Mouse (Mus musculus) intestine, embryonic 14.5 days (tissue): ENCODE data around the gene Sestd1. TPM values are rescaled to one million over a fixed set of nuclear protein-coding genes. Genes with fewer than 3 reads are reported as not detected.

ENCODE experiments used
- ATAC-seq: fragments of 200-750 bp; cut with Nextera tagmentation; replicated peaks from 2 replicates; pipeline ENCODE4 v1.8.0; 2017; ENCODE audit warnings: low read depth, moderate number of reproducible peaks, moderate TSS enrichment, moderate library complexity; ENCODE audit not compliant: low FRiP score, low TSS enrichment
- DNase-seq: peaks from one replicate; pipeline ENCODE4 v3.0.0-alpha.2; 2018; ENCODE audit warnings: low spot score
- H3K27ac ChIP-seq: fragments of 300-500 bp; sonication (generic); 2 replicates; pipeline ENCODE4 v1.5.1; 2014; ENCODE audit warnings: low read depth, mild to moderate bottlenecking, control low read depth
- H3K27me3 ChIP-seq: fragments of 300-500 bp; sonication (generic); replicated peaks from 2 replicates; pipeline ENCODE4 v1.6.1; 2014; ENCODE audit warnings: low read length, control low read depth; ENCODE audit not compliant: control insufficient read depth, insufficient read depth
- H3K36me3 ChIP-seq: fragments of 300-500 bp; sonication (generic); 2 replicates; pipeline ENCODE4 v1.6.1; 2014; ENCODE audit warnings: low read length, control low read depth; ENCODE audit not compliant: control insufficient read depth, insufficient read depth
- H3K4me1 ChIP-seq: fragments of 300-500 bp; sonication (generic); replicated peaks from 2 replicates; pipeline ENCODE4 v1.6.1; 2014; ENCODE audit warnings: low read length, control low read depth, mixed read lengths; ENCODE audit not compliant: control insufficient read depth, insufficient read depth
- H3K4me2 ChIP-seq: fragments of 300-500 bp; sonication (generic); 2 replicates; pipeline ENCODE4 v1.6.1; 2014; ENCODE audit warnings: low read length
- H3K4me3 ChIP-seq: fragments of 300-500 bp; sonication (generic); 2 replicates; pipeline ENCODE4 v1.5.1; 2014; ENCODE audit warnings: low read depth, low read length, control low read depth, mixed read lengths
- H3K9ac ChIP-seq: fragments of 300-500 bp; sonication (generic); 2 replicates; pipeline ENCODE4 v1.6.1; 2014; ENCODE audit warnings: mild to moderate bottlenecking, low read length
- H3K9me3 ChIP-seq: fragments of 300-500 bp; sonication (generic); 2 replicates; pipeline ENCODE4 v1.6.1; 2016; ENCODE audit warnings: low read length, control low read depth; ENCODE audit not compliant: control insufficient read depth
- WGBS: fragments of 180-500 bp; shearing (Covaris S2); extraction: QIAGEN DNeasy Blood & Tissue Kit; methylation state at CpG from one replicate; pipeline ENCODE4 v1.1.7; 2014; 5-methylcytosine and 5-hydroxymethylcytosine counted together
- polyA plus RNA-seq: library from polyadenylated mRNA; unstranded; fragments of >200 nt; fragmentation: Nextera tagmentation; extraction: Ambion mirVana; gene quantifications from 2 replicates; pipeline ENCODE4 v1.2.1, GENCODE M21; 2014

The Sestd1 gene
- polyA plus RNA-seq = 20.3 and 21.1 TPM in 2 replicates

DNA sequence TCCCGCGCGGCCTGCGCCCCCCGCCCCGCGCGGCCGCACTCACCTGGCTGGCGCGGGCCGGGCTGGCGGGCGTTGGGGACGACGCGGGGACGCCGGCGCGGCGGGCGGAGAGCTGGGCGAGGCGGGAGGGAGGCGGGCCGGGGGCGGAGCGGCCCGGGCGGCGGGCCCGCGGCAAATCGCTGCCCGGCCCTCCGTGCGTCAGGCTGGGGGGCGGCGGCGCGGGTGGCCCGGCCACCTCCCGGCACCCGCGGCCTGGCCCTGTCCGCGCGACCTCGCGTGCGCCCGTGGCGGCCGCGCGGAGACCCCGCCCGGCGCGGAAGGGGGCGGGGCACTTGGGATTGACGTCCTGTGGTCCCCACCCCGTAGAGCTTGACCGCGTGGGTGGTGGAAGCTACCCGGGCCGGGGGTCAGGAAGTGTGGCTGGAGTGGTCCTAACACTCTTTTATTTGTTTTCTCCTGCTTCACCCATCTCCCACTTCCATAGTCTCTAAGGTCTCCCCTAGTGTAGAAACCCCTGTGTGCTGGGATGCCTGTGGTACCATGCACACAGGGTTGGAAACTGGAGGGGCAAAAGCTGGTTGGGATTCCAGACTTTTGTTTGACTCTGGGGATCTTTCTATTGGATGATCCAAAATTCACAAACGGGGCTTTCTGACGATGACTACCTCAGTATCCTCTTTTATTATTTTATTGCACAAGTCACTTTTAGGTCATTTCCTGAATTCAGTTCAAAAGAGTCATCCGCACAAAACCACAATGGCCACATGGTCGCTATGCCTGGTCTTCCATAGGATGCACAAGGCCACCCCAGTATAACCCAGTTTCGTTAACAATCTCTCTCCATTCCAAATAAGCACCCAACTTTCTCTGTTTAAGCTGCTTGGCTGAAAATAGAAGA is at the start of gene Sestd1:
Sestd1 (minus strand) TSS at position 81 of the 898 bp plus-strand sequence.
- ATAC-seq (peak; percentile 84), DNase-seq (peak; percentile 82)
- Histone ChIP-seq H3K4me2 (peak within 1 kb of the TSS; percentile 86), H3K27me3 (no peaks in the 10 kb centered on the region), H3K36me3 (no peaks in the 10 kb centered on the region; the same call in 1 of the 2 replicates), H3K9ac (peak within 1 kb of the TSS; percentile 98), H3K4me1 (peaks cover 8% of the 10 kb centered on the region; the same call in 1 of the 2 replicates), H3K27ac (peak within 1 kb of the TSS; percentile 73), H3K4me3 (peak within 1 kb of the TSS; percentile 86), H3K9me3 (no peaks in the 10 kb centered on the region)
- 6% methylated on average over 48 of the region's 73 CpGs for WGBS

- Histone ChIP-seq H3K4me2 (no peak overlapping the region), H3K9ac (no peak overlapping the region), H3K36me3 (no peaks in the 10 kb centered on the region), H3K4me1 (peaks cover 7% of the 10 kb centered on the region), H3K9me3 (no peaks in the 10 kb centered on the region), H3K4me3 (no peak overlapping the region), H3K27me3 (no peaks in the 10 kb centered on the region), H3K27ac (no peak overlapping the region)
- ATAC-seq = no peak
- DNase-seq = peak; percentile 21
- WGBS = 81% methylated on average over 3 of the region's 3 CpGs
These were observed 46.9 kb upstream of the Sestd1 start for GRCm38 (mm10) chr2:77327246-77327645.

- no peak overlapping the region for H3K27ac ChIP-seq
- 38% methylated on average over 6 of the region's 6 CpGs for WGBS
- no peak overlapping the region for H3K9ac ChIP-seq
- H3K36me3 ChIP-seq = no peaks in the 10 kb centered on the region
- DNase-seq = no peak
- no peaks in the 10 kb centered on the region for H3K27me3 ChIP-seq
- H3K9me3 ChIP-seq = no peaks in the 10 kb centered on the region
- no peak for ATAC-seq
- H3K4me3 ChIP-seq = no peak overlapping the region
- peaks cover 7% of the 10 kb centered on the region for H3K4me1 ChIP-seq
- no peak overlapping the region for H3K4me2 ChIP-seq
These were observed 43.3 kb upstream of the Sestd1 start for GRCm38 (mm10) chr2:77323739-77324138.

DNA sequence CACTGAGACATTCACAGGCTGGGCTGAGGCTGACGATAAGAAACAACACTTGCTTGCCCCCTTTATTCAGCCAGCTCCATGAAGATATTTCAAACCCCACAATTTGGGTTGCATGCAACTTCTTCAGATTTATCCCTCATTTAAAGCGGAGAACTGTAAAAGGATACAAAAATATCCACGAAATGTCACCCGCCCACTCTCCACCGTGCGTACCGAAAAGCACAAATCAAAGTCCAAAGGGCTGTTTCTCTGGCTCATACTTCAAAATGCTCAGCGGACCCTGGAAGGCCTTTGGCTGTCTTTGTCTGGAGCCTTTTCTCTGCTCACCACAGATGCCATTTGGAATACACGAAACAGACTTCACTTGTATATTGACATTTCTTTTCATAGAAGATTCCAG is 42.8 kb upstream of the Sestd1 start:
- Histone ChIP-seq H3K36me3 (no peaks in the 10 kb centered on the region), H3K27me3 (no peaks in the 10 kb centered on the region), H3K4me1 (peaks cover 7% of the 10 kb centered on the region), H3K27ac (no peak overlapping the region), H3K9me3 (no peaks in the 10 kb centered on the region), H3K9ac (no peak overlapping the region), H3K4me2 (no peak overlapping the region), H3K4me3 (no peak overlapping the region)
- ATAC-seq (no peak), DNase-seq (no peak)
- 67% methylated on average over 9 of the region's 9 CpGs for WGBS

GRCm38 (mm10) chr2:77319196-77319595 is 38.8 kb upstream of the Sestd1 start:
- no peaks in the 10 kb centered on the region for H3K27me3 ChIP-seq
- ATAC-seq = no peak
- WGBS = 92% methylated on average over 5 of the region's 5 CpGs

GRCm38 (mm10) chr2:77316961-77317360 is 36.6 kb upstream of the Sestd1 start:
- ATAC-seq (no peak), DNase-seq (no peak)
- Histone ChIP-seq H3K36me3 (no peaks in the 10 kb centered on the region), H3K4me2 (no peak overlapping the region), H3K27ac (no peak overlapping the region), H3K27me3 (no peaks in the 10 kb centered on the region), H3K9ac (no peak overlapping the region), H3K4me1 (peaks cover 6% of the 10 kb centered on the region; the same call in 1 of the 2 replicates), H3K4me3 (no peak overlapping the region), H3K9me3 (no peaks in the 10 kb centered on the region)
- WGBS = 13% methylated on average over 7 of the region's 7 CpGs

More at GRCm38 (mm10) chr2:77319196-77319595, 38.8 kb upstream of the Sestd1 start:
- H3K4me1 ChIP-seq = peaks cover 14% of the 10 kb centered on the region
- H3K36me3 ChIP-seq = no peaks in the 10 kb centered on the region
- no peak for DNase-seq
- H3K4me3 ChIP-seq = no peak overlapping the region
- no peak overlapping the region for H3K9ac ChIP-seq
- no peak overlapping the region for H3K27ac ChIP-seq
- no peak overlapping the region for H3K4me2 ChIP-seq
- H3K9me3 ChIP-seq = no peaks in the 10 kb centered on the region

- no peak for ATAC-seq
- DNase-seq = no peak
- 91% methylated on average over 10 of the region's 10 CpGs for WGBS
- Histone ChIP-seq H3K27ac (no peak overlapping the region), H3K4me2 (no peak overlapping the region), H3K9me3 (no peaks in the 10 kb centered on the region), H3K36me3 (no peaks in the 10 kb centered on the region), H3K4me3 (no peak overlapping the region), H3K27me3 (no peaks in the 10 kb centered on the region), H3K4me1 (peaks cover 6% of the 10 kb centered on the region; the same call in 1 of the 2 replicates), H3K9ac (no peak overlapping the region)
These were observed 33.5 kb upstream of the Sestd1 start for GRCm38 (mm10) chr2:77313846-77314245.

DNA sequence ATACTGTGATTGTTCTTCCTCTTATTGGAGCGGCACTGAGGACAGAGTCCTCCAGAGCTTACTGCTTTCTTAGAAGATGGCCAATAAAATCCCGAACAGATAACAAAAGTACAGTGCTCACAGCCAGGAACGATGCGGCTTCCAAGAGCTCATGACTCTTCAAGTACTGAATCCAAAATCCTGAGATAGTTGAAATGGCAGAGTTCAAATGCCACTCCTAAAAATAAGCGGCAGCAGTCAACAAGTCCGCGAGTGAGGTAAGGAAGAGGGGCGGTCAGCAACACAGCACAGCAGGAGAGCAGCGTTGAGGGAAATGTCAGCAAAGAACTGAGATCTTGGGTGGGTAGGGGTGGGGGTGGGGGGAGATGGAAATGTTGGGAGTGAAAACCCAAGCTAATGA is 32.2 kb upstream of the Sestd1 start:
- H3K9me3 ChIP-seq = no peaks in the 10 kb centered on the region
- no peak overlapping the region for H3K27ac ChIP-seq
- no peak overlapping the region for H3K4me3 ChIP-seq
- peaks cover 6% of the 10 kb centered on the region; the same call in 1 of the 2 replicates for H3K4me1 ChIP-seq
- H3K36me3 ChIP-seq = no peaks in the 10 kb centered on the region
- no peaks in the 10 kb centered on the region for H3K27me3 ChIP-seq
- no peak overlapping the region for H3K4me2 ChIP-seq
- H3K9ac ChIP-seq = no peak overlapping the region
- ATAC-seq = no peak
- DNase-seq = no peak
- 68% methylated on average over 9 of the region's 9 CpGs for WGBS
